8 mouse cellular contexts compared by ENCODE assay signal in the genomic region with DNA sequence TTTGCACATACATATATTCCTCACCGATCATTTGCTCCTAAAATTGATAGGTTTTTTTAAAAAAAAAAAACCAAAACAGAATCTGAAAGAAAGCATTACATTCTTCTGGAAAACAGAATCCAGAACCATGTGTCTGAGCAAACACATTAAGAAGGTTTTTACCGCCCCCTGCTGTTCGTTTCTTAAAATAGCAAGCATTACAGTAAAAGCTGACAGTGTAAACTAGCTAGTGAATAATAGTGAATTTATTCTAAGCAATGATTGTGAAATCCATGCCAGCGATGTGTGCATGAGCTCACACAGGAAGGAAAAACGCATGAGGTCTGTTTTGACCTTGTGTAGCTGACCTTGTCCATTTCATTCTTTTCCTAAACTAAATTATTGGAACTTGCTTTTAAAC. TPM values are rescaled to one million over a fixed set of nuclear protein-coding genes. Genes with fewer than 3 reads are reported as not detected.
DNase-seq lines count a peak whose midpoint lies in the region; ATAC-seq lines count a peak whose summit lies in the region.

No protein-coding gene starts in this region.

- no peaks in the 10 kb centered on the region for H3K9me3 ChIP-seq in forebrain, embryonic 13.5 days (replicated peaks)
- H3K9me3 ChIP-seq in forebrain, embryonic 11.5 days (ENCODE audit: control insufficient read depth, low read length) = no peaks in the 10 kb centered on the region
- H3K9me3 ChIP-seq in forebrain, embryonic 16.5 days (ENCODE audit: control insufficient read depth, low read length) = no peaks in the 10 kb centered on the region

- no peaks in the 10 kb centered on the region for H3K4me1 ChIP-seq in forebrain, embryonic 13.5 days
- no peaks in the 10 kb centered on the region for H3K4me1 ChIP-seq in forebrain, embryonic 11.5 days (replicated peaks; ENCODE audit: control insufficient read depth, insufficient read depth, low read length)
- H3K4me1 ChIP-seq in forebrain, embryonic 16.5 days (replicated peaks; ENCODE audit: control insufficient read depth, insufficient read depth, low read length) = no peaks in the 10 kb centered on the region

- H3K36me3 ChIP-seq in forebrain, embryonic 13.5 days (ENCODE audit: poor library complexity, severe bottlenecking) = no peaks in the 10 kb centered on the region
- H3K36me3 ChIP-seq in forebrain, embryonic 11.5 days (ENCODE audit: control insufficient read depth, insufficient read depth, low read length) = no peaks in the 10 kb centered on the region
- no peaks in the 10 kb centered on the region for H3K36me3 ChIP-seq in forebrain, embryonic 16.5 days (ENCODE audit: control insufficient read depth, insufficient read depth)

- no peak overlapping the region for H3K4me2 ChIP-seq in forebrain, embryonic 13.5 days
- no peak overlapping the region for H3K4me2 ChIP-seq in forebrain, embryonic 11.5 days (ENCODE audit: low read depth, low read length, severe bottlenecking)
- H3K4me2 ChIP-seq in forebrain, embryonic 16.5 days (ENCODE audit: low read length) = no peak overlapping the region

- 12% methylated on average over 5 of the region's 5 CpGs for WGBS in forebrain, embryonic 13.5 days
- WGBS in forebrain, embryonic 11.5 days = 17% methylated on average over 5 of the region's 5 CpGs
- WGBS in forebrain, embryonic 16.5 days = 12% methylated on average over 5 of the region's 5 CpGs

- peak; percentile 87 for ATAC-seq in forebrain, embryonic 13.5 days
- no peak; the same call in 1 of the 2 replicates for ATAC-seq in forebrain, embryonic 11.5 days (replicated peaks; ENCODE audit: low FRiP score)
- ATAC-seq in forebrain, embryonic 16.5 days = peak; percentile 86

- no peak overlapping the region for H3K27ac ChIP-seq in forebrain, embryonic 13.5 days
- no peak overlapping the region for H3K27ac ChIP-seq in forebrain, embryonic 11.5 days (ENCODE audit: low read depth, low read length)
- no peak overlapping the region for H3K27ac ChIP-seq in forebrain, embryonic 16.5 days (ENCODE audit: low read length)

- H3K27me3 ChIP-seq in forebrain, embryonic 13.5 days = no peaks in the 10 kb centered on the region
- no peaks in the 10 kb centered on the region for H3K27me3 ChIP-seq in forebrain, embryonic 11.5 days (ENCODE audit: control insufficient read depth, insufficient read depth, low read length)
- H3K27me3 ChIP-seq in forebrain, embryonic 16.5 days (replicated peaks; ENCODE audit: control insufficient read depth, insufficient read depth, low read length) = no peaks in the 10 kb centered on the region

- no peak overlapping the region for H3K4me3 ChIP-seq in forebrain, embryonic 13.5 days
- no peak overlapping the region for H3K4me3 ChIP-seq in forebrain, embryonic 11.5 days (ENCODE audit: low read depth, low read length)
- no peak overlapping the region for H3K4me3 ChIP-seq in forebrain, embryonic 16.5 days (replicated peaks; ENCODE audit: low read length)

- no peak for DNase-seq in forebrain, embryonic 11.5 days (ENCODE audit: low spot score)
- peak; percentile 82 for DNase-seq in 416B (ENCODE audit: low read depth)
- peak; percentile 74 for DNase-seq in ZHBTc4 (ENCODE audit: low read depth, low spot score)
- peak; percentile 72 for DNase-seq in kidney, postnatal 14 days
- peak; percentile 78 for DNase-seq in lung, postnatal 10 days
- DNase-seq in right cerebral cortex, postnatal 4 days = peak; percentile 53

- no peak overlapping the region for H3K9ac ChIP-seq in forebrain, embryonic 13.5 days
- no peak overlapping the region for H3K9ac ChIP-seq in forebrain, embryonic 11.5 days (ENCODE audit: low read length)
- no peak overlapping the region for H3K9ac ChIP-seq in forebrain, embryonic 16.5 days (replicated peaks; ENCODE audit: low read depth, low read length)

RNA-seq across cellular contexts. Expression of gene Palld, which starts 27.2 kb away (rescaled TPM):
- 30.2 and 33.8 TPM in 2 replicates for polyA plus RNA-seq in forebrain, embryonic 13.5 days (2015; fragmentation: Nextera tagmentation; extraction: Ambion mirVana)
- polyA plus RNA-seq in forebrain, embryonic 11.5 days (2014; fragmentation: Nextera tagmentation; extraction: Ambion mirVana) = 49.4 and 56.7 TPM in 2 replicates
- polyA plus RNA-seq in forebrain, embryonic 16.5 days (2015; fragmentation: Nextera tagmentation; extraction: Ambion mirVana) = 16.5 and 16.8 TPM in 2 replicates

RNA-seq across cellular contexts. Expression of gene Ddx60, which starts 52.6 kb away (rescaled TPM):
- 0.10 and 0.21 TPM in 2 replicates for polyA plus RNA-seq in forebrain, embryonic 13.5 days (2015; fragmentation: Nextera tagmentation; extraction: Ambion mirVana)
- 0.12 and 0.37 TPM in 2 replicates for polyA plus RNA-seq in forebrain, embryonic 11.5 days (2014; fragmentation: Nextera tagmentation; extraction: Ambion mirVana)
- 0.11 and 0.33 TPM in 2 replicates for polyA plus RNA-seq in forebrain, embryonic 16.5 days (2015; fragmentation: Nextera tagmentation; extraction: Ambion mirVana)
